Mouse (Mus musculus) right cerebral cortex, postnatal 36 days (tissue): ENCODE results near the gene Atp2c1.

Experiments used
- DNase-seq, 2 experiments: peaks; one replicate each; pipeline ENCODE4 v3.0.0; 2022; ENCODE audit warnings: low spot score in 2 of 2, mixed read lengths in 1 of 2

Atp2c1 gene

DNA sequence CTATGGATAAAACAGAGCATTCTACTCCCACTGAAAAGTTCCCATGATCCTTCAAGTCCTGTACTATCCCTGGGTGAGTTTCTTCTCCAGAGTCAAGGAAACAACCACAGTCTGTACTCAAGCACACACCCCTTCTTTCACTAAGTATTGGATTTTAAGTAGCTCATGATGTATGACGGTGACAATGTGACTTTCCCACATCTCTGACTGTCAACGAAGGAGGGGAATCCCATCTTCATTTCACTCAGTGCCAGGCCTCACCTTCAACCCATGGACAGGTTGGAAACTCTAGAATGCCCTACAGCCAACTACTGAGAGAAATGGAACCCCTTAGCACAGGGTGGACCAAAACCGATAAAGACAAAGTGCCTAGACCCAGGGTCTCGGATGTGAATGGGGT lies 160.9 kb downstream of the Atp2c1 start:
- no peak for DNase-seq

DNA sequence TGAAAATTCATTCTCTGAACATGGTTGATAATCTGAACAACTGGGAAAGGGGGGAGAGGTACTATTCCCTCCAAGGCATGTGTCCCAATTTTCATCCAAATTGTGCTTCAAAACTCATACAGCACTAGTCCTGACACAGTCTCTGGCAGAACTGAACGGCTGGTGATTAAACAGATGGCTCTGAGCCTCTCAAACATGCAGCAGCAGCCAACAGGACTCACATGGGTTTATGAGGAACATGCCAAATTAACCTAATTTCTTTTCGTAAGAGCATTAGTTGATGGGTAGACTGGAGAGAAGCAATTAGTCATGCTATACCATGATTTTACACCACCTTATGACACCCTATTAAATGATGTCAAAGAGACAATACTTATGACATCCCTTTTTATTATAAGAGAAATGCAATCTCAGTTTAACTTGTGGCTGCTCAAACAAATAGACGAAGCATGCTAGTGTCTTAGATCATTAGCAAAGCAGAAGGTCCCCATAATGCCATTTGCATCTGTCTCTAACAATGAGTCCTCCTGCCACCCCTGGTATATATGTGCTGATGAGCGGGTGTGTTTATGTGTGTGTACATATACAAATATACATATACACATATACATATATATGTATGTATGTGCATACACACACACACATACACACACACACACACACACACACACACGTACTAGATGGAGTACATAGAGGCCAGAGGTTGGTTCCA lies 163.4 kb downstream of the Atp2c1 start:
- no peak for DNase-seq

DNA sequence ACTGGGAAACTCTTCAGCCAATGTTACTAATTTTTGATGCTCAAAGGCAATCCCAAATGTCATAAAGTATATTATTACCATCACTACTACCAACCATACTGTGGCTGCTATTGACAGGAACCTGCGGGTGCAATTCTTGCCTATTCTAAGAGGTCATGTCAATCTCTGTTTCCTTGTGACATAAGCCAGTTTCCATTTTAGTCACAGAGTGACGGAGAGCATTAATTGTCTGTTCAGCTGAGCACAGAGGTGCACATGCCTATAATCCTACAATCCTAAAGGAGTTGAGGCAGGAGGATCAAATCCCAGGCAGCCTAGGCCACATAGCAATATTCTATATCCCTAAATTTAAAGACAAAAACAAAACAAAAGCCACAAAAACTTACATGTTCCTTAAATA lies 164.9 kb downstream of the Atp2c1 start:
- DNase-seq: no peak
